Mouse (Mus musculus): ENCODE data around the gene Rcc1. TPM values are rescaled to one million over a fixed set of nuclear protein-coding genes. Genes with fewer than 3 reads are reported as not detected.

The Rcc1 gene
- total and polyA plus RNA-seq, 3 experiments, result 4.3 to 16.9 (median 12.4) TPM

GRCm38 (mm10) chr4:132355403-132355802 is 2.0 kb upstream of the Rcc1 start:
- DNase-seq, result no peak

GRCm38 (mm10) chr4:132354571-132354970 is 1.2 kb upstream of the Rcc1 start:
- DNase-seq, result peak; percentile 89

DNA sequence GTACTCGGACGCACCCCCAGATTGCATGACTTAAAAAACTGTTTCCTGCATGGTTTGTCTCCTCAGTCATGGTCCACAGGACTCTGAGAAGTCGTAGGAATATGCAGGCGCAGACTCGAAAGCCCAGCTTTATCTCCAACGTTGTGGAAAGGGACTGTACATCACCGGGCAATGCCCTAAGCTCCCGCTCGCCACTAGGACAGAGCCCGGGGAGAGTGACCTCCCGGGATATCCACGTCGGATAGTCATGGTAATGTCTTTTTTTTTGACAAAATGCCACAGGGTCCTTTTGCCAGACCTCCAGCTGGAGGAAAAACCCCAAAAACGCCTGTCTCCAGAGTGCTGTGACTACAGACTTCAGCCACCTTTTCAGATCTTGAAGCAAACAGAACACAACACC is 666 bp downstream of the Rcc1 start:
- peak; percentile 47 for DNase-seq

GRCm38 (mm10) chr4:132351401-132351800 is 2.0 kb downstream of the Rcc1 start:
- no peak for DNase-seq

GRCm38 (mm10) chr4:132350854-132351253 is 2.6 kb downstream of the Rcc1 start:
- no peak for DNase-seq

DNA sequence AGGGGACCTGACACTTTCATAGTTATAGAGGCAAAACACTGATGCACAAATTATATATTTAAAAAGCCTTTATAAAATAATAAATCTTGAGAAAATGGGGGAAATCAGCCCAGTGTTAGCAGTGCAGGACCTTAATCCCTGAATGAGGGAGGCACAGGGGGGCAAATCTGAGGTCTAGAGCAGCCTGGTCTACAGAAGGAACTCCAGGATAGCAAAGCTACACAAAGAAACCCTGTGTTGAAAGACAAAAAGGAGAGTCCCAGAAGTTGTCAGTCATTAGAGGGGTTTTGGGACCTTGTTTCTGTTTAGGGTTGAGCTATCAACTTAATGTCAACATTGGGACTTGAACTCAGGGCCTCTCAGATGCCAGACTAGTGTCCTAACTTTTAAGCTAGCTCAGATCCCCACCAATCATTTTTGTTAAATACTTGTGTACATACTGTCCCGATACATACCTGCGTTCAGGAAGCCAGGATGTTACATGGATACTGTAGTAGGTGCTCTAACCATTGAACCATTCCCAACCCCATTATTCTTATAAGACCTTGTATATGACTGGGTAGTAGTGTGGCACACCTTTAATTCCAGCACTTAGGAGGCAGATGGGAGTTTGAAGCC is 3.2 kb downstream of the Rcc1 start:
- no peak for DNase-seq

DNA sequence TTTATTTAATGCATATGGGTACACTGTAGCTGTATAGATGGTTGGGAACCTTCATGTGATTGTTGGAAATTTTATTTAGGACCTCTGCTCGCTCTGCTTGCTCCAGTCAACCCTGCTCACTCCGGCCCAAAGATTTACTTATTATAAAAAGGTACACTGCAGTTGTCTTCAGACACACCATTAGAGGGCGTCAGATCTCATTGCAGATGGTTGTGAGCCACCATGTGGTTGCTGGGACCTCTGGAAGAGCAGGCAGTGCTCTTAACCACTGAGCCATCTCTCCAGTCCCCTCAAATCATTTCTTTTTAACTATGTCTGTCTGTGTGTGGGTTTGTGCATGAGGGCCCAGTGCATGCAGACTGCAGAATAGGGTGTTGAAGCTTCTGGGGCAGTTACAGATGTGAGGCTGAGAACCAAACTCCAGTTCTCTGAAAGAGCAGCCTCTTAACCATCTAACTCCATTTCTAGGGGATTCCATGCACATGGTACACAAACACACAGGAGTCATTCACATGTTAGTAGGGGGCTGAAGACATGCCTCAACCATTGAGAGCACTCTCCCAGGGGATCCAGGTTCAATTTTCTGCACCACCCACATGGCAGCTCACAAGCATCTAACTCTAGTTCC is 3.8 kb downstream of the Rcc1 start:
- no peak for DNase-seq

- DNase-seq, result no peak
These were observed 6.7 kb downstream of the Rcc1 start for GRCm38 (mm10) chr4:132346661-132347060.

DNA sequence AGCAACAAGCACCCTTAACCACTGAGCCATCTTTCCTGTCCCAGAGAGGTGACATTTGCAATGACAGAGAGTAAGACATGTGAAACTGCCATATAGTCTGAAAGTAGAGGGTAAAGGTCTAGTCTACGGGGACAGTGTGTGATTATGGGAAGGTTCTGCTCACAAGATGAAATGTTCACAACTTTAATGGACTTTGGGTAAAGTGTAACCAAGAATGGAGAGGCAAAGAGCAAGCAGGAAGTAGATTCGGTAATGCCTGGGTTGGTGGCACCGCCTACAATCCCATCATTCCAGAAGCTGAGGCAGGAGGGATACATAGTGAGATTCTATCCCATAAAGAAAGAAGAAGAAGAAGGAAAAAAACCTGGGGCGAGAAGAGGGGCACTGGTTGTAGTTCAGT is 7.1 kb downstream of the Rcc1 start:
- no peak for DNase-seq

DNA sequence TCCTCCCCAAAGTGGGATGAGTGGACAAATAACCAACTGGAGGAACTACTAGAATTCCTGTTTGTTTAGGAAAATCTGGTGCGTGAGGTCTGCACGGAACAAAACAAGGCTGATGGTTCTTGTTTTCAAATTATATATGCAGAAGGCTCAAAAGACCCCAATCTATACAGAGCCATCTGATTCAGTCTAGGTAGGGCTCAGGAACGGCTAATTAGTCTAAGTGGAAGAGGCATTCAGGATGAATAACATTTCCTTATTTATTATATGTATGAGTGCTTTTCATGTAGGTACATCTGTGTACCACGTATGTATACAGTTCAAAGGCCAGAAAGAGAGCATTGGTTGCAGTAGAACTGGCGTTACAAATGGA is 7.6 kb downstream of the Rcc1 start:
- DNase-seq, result no peak

DNA sequence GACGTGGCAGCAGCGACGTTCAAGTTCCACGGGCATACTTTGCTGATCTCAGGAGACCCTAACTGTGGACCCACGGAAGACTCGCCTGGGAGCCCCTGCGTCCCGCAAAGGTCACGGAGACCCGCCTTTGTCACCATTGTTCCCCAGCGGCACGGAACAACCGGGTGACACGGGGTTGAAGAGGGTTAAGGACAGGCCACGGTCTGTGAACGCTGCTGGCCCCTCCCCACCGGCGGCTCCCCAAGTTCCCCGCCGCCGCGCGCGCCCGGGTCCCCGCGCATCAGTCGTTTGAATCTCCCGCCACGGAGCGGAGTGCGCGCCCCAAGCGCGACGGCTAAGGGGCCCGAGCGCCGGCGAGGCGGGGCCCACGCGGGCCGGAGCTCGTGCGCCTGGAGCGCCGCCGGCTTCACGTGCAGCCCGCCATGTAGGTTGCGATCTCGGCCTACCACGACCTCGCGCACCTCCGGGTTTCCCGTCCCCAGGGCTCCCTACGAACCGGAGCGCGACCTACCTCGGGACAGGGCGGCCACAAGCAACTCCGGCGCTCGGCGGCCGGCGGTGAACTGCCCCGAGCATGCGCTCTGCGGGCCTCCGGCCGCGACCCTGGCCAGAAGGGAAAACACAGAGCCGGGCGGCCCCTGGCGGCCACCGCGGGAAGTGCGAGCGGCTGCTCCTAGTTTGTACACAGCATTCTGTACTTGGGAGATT is 8.1 kb downstream of the Rcc1 start:
- DNase-seq, result peak; percentile 96

GRCm38 (mm10) chr4:132344403-132345134 is 8.8 kb downstream of the Rcc1 start:
- DNase-seq, result peak; percentile 51

- DNase-seq, result no peak
These were observed 12.0 kb downstream of the Rcc1 start for GRCm38 (mm10) chr4:132341451-132341850.

DNA sequence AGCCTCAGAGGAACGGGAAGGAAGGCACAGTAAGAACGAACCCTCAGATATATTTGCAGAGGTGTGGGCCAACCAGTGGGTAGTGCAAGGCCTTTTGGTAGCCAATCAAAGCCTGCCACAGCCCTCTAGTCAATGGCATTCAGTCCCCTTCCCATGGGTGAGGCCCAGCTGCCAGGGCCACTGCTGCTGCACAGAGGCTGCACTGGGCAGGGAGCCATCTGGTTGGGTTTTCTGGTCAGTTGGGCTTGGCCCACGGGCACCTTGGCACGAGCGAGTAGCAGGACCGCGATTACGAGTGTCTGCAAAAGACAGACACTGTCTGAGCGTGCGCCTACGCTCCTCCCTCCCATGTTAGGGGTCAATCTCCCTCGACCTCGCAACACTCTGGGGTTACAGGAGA is 14.5 kb downstream of the Rcc1 start:
- peak; percentile 71 for DNase-seq

DNA sequence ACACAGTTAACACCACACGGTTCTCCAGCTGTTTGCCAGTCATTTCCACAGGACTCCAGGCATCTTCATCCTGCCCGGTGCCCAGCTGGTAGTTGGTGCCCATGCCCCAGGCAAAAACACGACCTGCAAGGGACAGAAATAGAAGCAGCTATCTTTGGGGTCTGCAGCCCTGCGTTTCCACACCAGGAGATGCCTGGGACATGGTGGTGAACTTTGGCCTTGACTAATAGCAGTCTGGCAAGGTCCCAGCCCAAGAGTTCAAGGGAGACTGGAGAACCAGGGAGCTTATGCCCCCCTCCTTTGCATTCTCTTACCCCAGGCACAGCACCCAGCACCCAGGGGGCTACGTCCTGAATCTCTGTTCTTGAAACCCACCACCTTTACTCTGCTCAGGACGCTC is 20.5 kb downstream of the Rcc1 start:
- DNase-seq, result no peak

- no peak for DNase-seq
These were observed 21.4 kb downstream of the Rcc1 start for GRCm38 (mm10) chr4:132331960-132332359.

- no peak for DNase-seq
These were observed 23.5 kb downstream of the Rcc1 start for GRCm38 (mm10) chr4:132329835-132330354.

GRCm38 (mm10) chr4:132329115-132329834 is 24.1 kb downstream of the Rcc1 start, which contains the start of gene Trnau1ap:
TSS of gene Trnau1ap (minus strand) at chr4:132329538.
- DNase-seq, result peak; percentile 94

DNA sequence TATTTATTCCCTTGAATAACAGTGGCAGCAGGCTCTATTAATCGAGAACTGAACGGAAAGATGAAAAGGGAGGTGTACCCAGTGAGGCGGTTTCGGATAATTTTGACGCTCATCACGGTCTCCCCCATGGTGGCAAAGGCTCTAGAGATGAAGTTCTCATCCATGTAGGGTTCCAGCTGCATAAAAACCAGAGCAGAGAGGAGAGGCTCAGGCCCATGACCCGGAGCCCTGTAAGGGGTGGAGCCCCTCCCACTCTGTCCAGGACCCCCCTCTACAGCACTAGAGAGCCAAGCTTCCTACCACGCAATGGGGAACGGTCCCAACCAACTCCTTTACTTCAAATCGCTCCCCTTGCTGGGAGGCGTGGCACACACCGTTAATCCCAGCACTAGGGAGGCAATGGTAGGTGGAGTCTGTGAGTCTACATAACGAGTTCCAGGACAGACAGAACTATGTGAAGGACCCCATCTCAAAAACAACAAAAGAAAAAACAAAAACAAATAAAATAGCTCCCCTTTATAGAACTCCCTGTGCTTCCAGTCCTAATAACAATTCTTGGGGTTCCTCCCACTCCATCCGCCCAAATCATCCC is 24.9 kb downstream of the Rcc1 start:
- DNase-seq, result no peak

GRCm38 (mm10) chr4:132326481-132326880 is 26.9 kb downstream of the Rcc1 start:
- no peak for DNase-seq

- DNase-seq, result peak; percentile 53
These were observed 37.7 kb downstream of the Rcc1 start for GRCm38 (mm10) chr4:132315711-132316110.
